ENCODE assay signal across 8 mouse cellular contexts in genomic region chr11:117653491-117654351, GRCm38 (mm10). TPM values are rescaled to one million over a fixed set of nuclear protein-coding genes. Genes with fewer than 3 reads are reported as not detected.
DNase-seq lines count a peak whose midpoint lies in the region; ATAC-seq and TF ChIP-seq lines count a peak whose summit lies in the region.

Tnrc6c (plus strand) TSS chr11:117654289.

- H3K9me3 ChIP-seq in heart, embryonic 11.5 days (replicated peaks; ENCODE audit: control insufficient read depth, low read length): no peaks in the 10 kb centered on the region
- no peaks in the 10 kb centered on the region for H3K9me3 ChIP-seq in liver, embryonic 12.5 days (replicated peaks)

- ATAC-seq in erythroblast, adult 5-6 weeks (replicated peaks; ENCODE audit: low FRiP score, poor library complexity, severe bottlenecking): peak; percentile 51
- ATAC-seq in heart, embryonic 11.5 days (replicated peaks; ENCODE audit: insufficient number of reproducible peaks, low FRiP score, low TSS enrichment): peak; percentile 77
- ATAC-seq in liver, embryonic 12.5 days: peak; percentile 74

- H3K4me3 ChIP-seq in heart, embryonic 11.5 days (ENCODE audit: low read depth, low read length): peak within 1 kb of the TSS; percentile 87
- H3K4me3 ChIP-seq in liver, embryonic 12.5 days: peak within 1 kb of the TSS; percentile 83
- H3K4me3 ChIP-seq in testis, adult 2 months (ENCODE audit: control insufficient read depth, low read depth, low read length): peak within 1 kb of the TSS; percentile 93

- H3K27me3 ChIP-seq in heart, embryonic 11.5 days (ENCODE audit: control insufficient read depth, insufficient read depth, low read length): 0 out of 2 replicates have a peak, but pooled peaks cover 10% of the 10 kb centered on the region
- H3K27me3 ChIP-seq in liver, embryonic 12.5 days (replicated peaks): peaks cover 55% of the 10 kb centered on the region
- H3K27me3 ChIP-seq in testis, adult 2 months (ENCODE audit: control insufficient read depth, insufficient read depth, low read length): no peaks in the 10 kb centered on the region

- H3K4me2 ChIP-seq in heart, embryonic 11.5 days: peak within 1 kb of the TSS; percentile 95
- peak within 1 kb of the TSS; percentile 99 for H3K4me2 ChIP-seq in liver, embryonic 12.5 days

- peak within 1 kb of the TSS; percentile 92 for H3K27ac ChIP-seq in heart, embryonic 11.5 days (ENCODE audit: low read depth, low read length)
- H3K27ac ChIP-seq in liver, embryonic 12.5 days: peak within 1 kb of the TSS; percentile 83
- H3K27ac ChIP-seq in testis, adult 2 months (ENCODE audit: control insufficient read depth, insufficient read depth, low read depth, low read length): peak within 1 kb of the TSS; percentile 93

- H3K4me1 ChIP-seq in heart, embryonic 11.5 days (ENCODE audit: control insufficient read depth, insufficient read depth, low read length): peaks cover 11% of the 10 kb centered on the region
- peaks cover 44% of the 10 kb centered on the region for H3K4me1 ChIP-seq in liver, embryonic 12.5 days
- H3K4me1 ChIP-seq in testis, adult 2 months (ENCODE audit: control insufficient read depth, insufficient read depth, low read length): peaks cover 10% of the 10 kb centered on the region

- H3K36me3 ChIP-seq in heart, embryonic 11.5 days (ENCODE audit: control insufficient read depth, insufficient read depth, low read length): no peaks in the 10 kb centered on the region
- H3K36me3 ChIP-seq in liver, embryonic 12.5 days: no peaks in the 10 kb centered on the region
- H3K36me3 ChIP-seq in testis, adult 2 months (ENCODE audit: control insufficient read depth, insufficient read depth, low read length): no peaks in the 10 kb centered on the region

- TF ChIP-seq CTCF in testis, adult 2 months (IDR thresholded peaks at IDR 0.05; ENCODE audit: control insufficient read depth, insufficient read depth, insufficient replicate concordance, low read depth, low read length): no peak

- H3K9ac ChIP-seq in heart, embryonic 11.5 days (ENCODE audit: low read depth, low read length): peak within 1 kb of the TSS; percentile 90
- H3K9ac ChIP-seq in liver, embryonic 12.5 days: peak within 1 kb of the TSS; percentile 88

- peak; percentile 82 for DNase-seq in 416B (ENCODE audit: low read depth)
- no peak for DNase-seq in adrenal gland, adult 2 months
- peak; percentile 79 for DNase-seq in kidney, postnatal 14 days
- peak; percentile 8 to 83 for DNase-seq in natural killer cell, adult 2 months (ENCODE audit: low spot score in 2 of 2)

- no peak for TF ChIP-seq POLR2A in testis, adult 2 months (IDR thresholded peaks at IDR 0.05; ENCODE audit: control insufficient read depth, low read depth, low read length)

- 1% methylated on average over 62 of the region's 62 CpGs for WGBS in heart, embryonic 11.5 days (ENCODE audit: insufficient replicate concordance)
- 2% methylated on average over 62 of the region's 62 CpGs for WGBS in liver, embryonic 12.5 days (ENCODE audit: insufficient replicate concordance)

RNA-seq across cellular contexts. Expression of gene Tnrc6c, which starts in this region (rescaled TPM):
- total RNA-seq in adrenal gland, adult 2 months (2021): 10 to 100 TPM; 21.1 to 24.6 TPM
- polyA plus RNA-seq in adrenal gland, adult 2 months (2012; rRNA removed): 17.0 and 17.1 TPM in 2 replicates
- total RNA-seq in erythroblast, adult 5-6 weeks (2015; ENCODE audit: low replicate concordance): 5.6 and 6.9 TPM in 2 replicates
- total RNA-seq in erythroblast, adult 5-6 weeks (2017; ENCODE audit: low replicate concordance): 6.3 and 9.5 TPM in 2 replicates
- 7.0 and 8.1 TPM in 2 replicates for polyA plus RNA-seq in heart, embryonic 11.5 days (2014; fragmentation: Nextera tagmentation; extraction: Ambion mirVana)
- 4.7 and 4.8 TPM in 2 replicates for polyA plus RNA-seq in liver, embryonic 12.5 days (2016; fragmentation: Nextera tagmentation; extraction: Ambion mirVana)
- 25.4 and 28.0 TPM in 2 replicates for polyA plus RNA-seq in testis, adult 2 months (2012; rRNA removed)
